Mouse (Mus musculus) kidney, postnatal 0 days (tissue): ENCODE measurements around the gene Gramd1b. TPM values are rescaled to one million over a fixed set of nuclear protein-coding genes. Genes with fewer than 3 reads are reported as not detected.

Experiments
- ATAC-seq: fragments of 200-750 bp; cut with Nextera tagmentation; replicated peaks from 2 replicates; pipeline ENCODE4 v1.8.0; 2017; ENCODE audit warnings: low read depth, moderate number of reproducible peaks, moderate TSS enrichment, moderate library complexity; ENCODE audit not compliant: low FRiP score
- DNase-seq: peaks from one replicate; pipeline ENCODE4 v3.0.0-alpha.2; 2016; ENCODE audit warnings: low spot score
- H3K27ac ChIP-seq: fragments of 300-500 bp; sonication (generic); 2 replicates; pipeline ENCODE4 v1.5.1; 2014; ENCODE audit warnings: mild to moderate bottlenecking
- H3K27me3 ChIP-seq: fragments of 300-500 bp; sonication (generic); 2 replicates; pipeline ENCODE4 v1.6.1; 2014; ENCODE audit warnings: low read length, mixed read lengths; ENCODE audit not compliant: insufficient read depth
- H3K36me3 ChIP-seq: fragments of 300-500 bp; sonication (generic); 2 replicates; pipeline ENCODE4 v1.6.1; 2014; ENCODE audit warnings: low read length, mixed read lengths; ENCODE audit not compliant: insufficient read depth
- H3K4me1 ChIP-seq: fragments of 300-500 bp; sonication (generic); replicated peaks from 2 replicates; pipeline ENCODE4 v1.6.1; 2014; ENCODE audit warnings: antibody characterized with exemption, low read length, mixed read lengths; ENCODE audit not compliant: insufficient read depth
- H3K4me2 ChIP-seq: fragments of 300-500 bp; sonication (generic); 2 replicates; pipeline ENCODE4 v1.6.1; 2014; ENCODE audit warnings: mild to moderate bottlenecking, low read length, moderate library complexity, mixed read lengths
- H3K4me3 ChIP-seq: fragments of 300-500 bp; sonication (generic); replicated peaks from 2 replicates; pipeline ENCODE4 v1.5.1; 2014; ENCODE audit warnings: low read depth, low read length
- H3K9ac ChIP-seq: fragments of 300-500 bp; sonication (generic); 2 replicates; pipeline ENCODE4 v1.6.1; 2014; ENCODE audit warnings: low read depth, low read length
- H3K9me3 ChIP-seq: fragments of 300-500 bp; sonication (generic); replicated peaks from 2 replicates; pipeline ENCODE4 v1.6.1; 2016; ENCODE audit warnings: low read length, inconsistent platforms, mixed read lengths
- CTCF ChIP-seq: IDR thresholded peaks from 2 replicates; pipeline ENCODE4 v1.5.1; 2016; ENCODE audit warnings: antibody characterized with exemption, low read depth, mild to moderate bottlenecking, moderate library complexity
- WGBS: fragments of 180-500 bp; shearing (Covaris S2); extraction: QIAGEN DNeasy Blood & Tissue Kit; methylation state at CpG from one replicate; pipeline ENCODE4 v1.1.7; 2014; 5-methylcytosine and 5-hydroxymethylcytosine counted together
- polyA plus RNA-seq: library from polyadenylated mRNA; unstranded; fragments of >200 nt; fragmentation: Nextera tagmentation; extraction: Ambion mirVana; gene quantifications from 2 replicates; pipeline ENCODE4 v1.2.1, GENCODE M21; 2015

Gene Gramd1b
- polyA plus RNA-seq, 1 experiment from 2014 or later = 9.0 TPM

- Histone ChIP-seq H3K9ac (no peak overlapping the region), H3K4me3 (no peak overlapping the region), H3K4me1 (no peaks in the 10 kb centered on the region), H3K27me3 (no peaks in the 10 kb centered on the region), H3K36me3 (peaks cover 52% of the 10 kb centered on the region), H3K27ac (no peak overlapping the region), H3K4me2 (no peak overlapping the region), H3K9me3 (no peaks in the 10 kb centered on the region)
- no peak for ATAC-seq
- DNase-seq = no peak
- 91% methylated on average over 8 of the region's 8 CpGs for WGBS
- no peak for TF ChIP-seq CTCF
Observed at GRCm38 (mm10) chr9:40304243-40304642, 226.9 kb downstream of the Gramd1b start.

DNA sequence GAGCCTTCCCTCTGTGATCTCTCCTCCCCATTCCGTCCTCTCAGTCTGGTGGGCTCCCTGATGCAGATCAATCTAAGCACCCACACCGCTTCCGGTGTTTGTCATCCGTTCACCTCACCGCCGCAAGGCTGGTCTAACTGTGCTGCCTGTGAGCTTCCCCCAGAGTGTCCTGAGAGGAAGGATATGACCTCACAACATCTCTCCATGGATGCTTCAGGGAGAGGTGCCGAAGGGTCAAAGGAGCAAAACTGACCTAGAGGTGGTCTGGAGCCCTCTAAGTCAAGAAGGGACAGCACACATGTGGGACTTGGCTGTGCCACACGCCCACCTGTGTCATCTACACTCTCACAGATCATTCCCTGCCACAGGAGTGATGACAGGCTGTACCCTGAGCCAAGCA is 228.8 kb downstream of the Gramd1b start:
- DNase-seq (no peak), ATAC-seq (no peak)
- Histone ChIP-seq H3K4me3 (no peak overlapping the region), H3K4me2 (no peak overlapping the region), H3K36me3 (peaks cover 44% of the 10 kb centered on the region), H3K9me3 (no peaks in the 10 kb centered on the region), H3K9ac (no peak overlapping the region), H3K27me3 (no peaks in the 10 kb centered on the region), H3K4me1 (no peaks in the 10 kb centered on the region), H3K27ac (no peak overlapping the region)
- 94% methylated on average over 8 of the region's 8 CpGs for WGBS
- no peak for TF ChIP-seq CTCF

GRCm38 (mm10) chr9:40301475-40301874 is 229.7 kb downstream of the Gramd1b start:
- 87% methylated on average over 5 of the region's 5 CpGs for WGBS

DNA sequence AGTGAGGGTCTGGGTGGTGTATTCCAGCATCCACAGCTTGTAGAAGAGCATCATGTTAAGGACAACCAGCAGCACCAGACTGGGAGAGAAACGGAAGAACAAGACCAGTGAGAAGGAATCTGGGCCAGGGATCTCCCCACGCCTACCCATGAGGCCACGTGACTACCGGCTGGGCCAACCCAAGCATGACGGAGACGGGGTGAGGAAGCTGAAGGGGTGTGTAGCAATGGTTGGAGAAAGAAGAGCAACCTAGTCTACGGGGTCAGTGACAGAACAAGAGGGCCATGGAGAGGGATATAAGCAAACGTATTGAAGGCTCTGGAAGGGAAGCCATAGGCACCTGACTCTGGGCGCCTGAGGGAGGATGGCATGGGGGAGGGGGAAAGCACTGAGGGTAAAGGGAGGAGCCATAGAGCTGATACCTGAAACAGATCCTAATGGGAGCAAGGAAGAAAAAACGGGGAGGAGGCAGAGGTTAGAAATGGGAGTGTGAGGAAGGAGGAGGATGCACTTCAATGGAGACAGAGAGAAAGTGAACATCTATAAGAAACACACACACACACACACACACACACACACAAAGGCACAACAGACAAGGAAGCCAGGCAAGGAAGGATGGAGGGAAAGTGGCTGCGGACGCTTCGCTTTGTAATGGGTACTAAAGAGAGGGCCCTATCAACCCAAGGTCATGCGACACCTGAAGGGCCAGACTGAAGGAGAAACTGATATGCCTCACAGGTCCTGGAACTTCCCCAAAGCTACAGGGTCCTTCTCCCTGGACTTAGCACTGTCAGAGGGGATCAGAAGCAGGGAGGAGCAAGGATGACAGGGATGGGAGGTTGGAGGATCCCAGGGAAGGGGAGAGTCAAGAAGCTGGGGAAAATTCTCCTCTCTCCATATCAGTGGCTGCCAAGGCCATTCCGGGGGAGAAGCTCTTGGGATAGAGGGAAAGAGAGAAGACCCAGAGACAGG is 230.9 kb downstream of the Gramd1b start:
- 56% methylated on average over 15 of the region's 15 CpGs for WGBS
- Histone ChIP-seq H3K9ac (no peak overlapping the region), H3K27ac (no peak overlapping the region), H3K4me3 (no peak overlapping the region), H3K4me2 (no peak overlapping the region), H3K27me3 (no peaks in the 10 kb centered on the region), H3K36me3 (peaks cover 33% of the 10 kb centered on the region), H3K9me3 (no peaks in the 10 kb centered on the region), H3K4me1 (no peaks in the 10 kb centered on the region)
- DNase-seq (peak; percentile 63), ATAC-seq (peak; percentile 50)
- no peak for TF ChIP-seq CTCF

More at GRCm38 (mm10) chr9:40301475-40301874, 229.7 kb downstream of the Gramd1b start:
- no peak for TF ChIP-seq CTCF
- Histone ChIP-seq H3K9ac (no peak overlapping the region), H3K9me3 (no peaks in the 10 kb centered on the region), H3K36me3 (peaks cover 39% of the 10 kb centered on the region), H3K4me1 (no peaks in the 10 kb centered on the region), H3K4me2 (no peak overlapping the region), H3K4me3 (no peak overlapping the region), H3K27me3 (no peaks in the 10 kb centered on the region), H3K27ac (no peak overlapping the region)
- ATAC-seq = no peak
- no peak for DNase-seq

GRCm38 (mm10) chr9:40299323-40299722 is 231.9 kb downstream of the Gramd1b start:
- no peak for TF ChIP-seq CTCF
- H3K9ac ChIP-seq = no peak overlapping the region
- no peak overlapping the region for H3K4me2 ChIP-seq
- no peaks in the 10 kb centered on the region for H3K9me3 ChIP-seq
- ATAC-seq = no peak
- no peak overlapping the region for H3K4me3 ChIP-seq
- H3K27ac ChIP-seq = no peak overlapping the region
- no peak for DNase-seq
- H3K4me1 ChIP-seq = no peaks in the 10 kb centered on the region
- H3K27me3 ChIP-seq = no peaks in the 10 kb centered on the region
- peaks cover 32% of the 10 kb centered on the region for H3K36me3 ChIP-seq
- 99% methylated on average over 7 of the region's 7 CpGs for WGBS

GRCm38 (mm10) chr9:40297969-40298368 is 233.2 kb downstream of the Gramd1b start:
- no peak for ATAC-seq
- Histone ChIP-seq H3K27me3 (no peaks in the 10 kb centered on the region), H3K27ac (no peak overlapping the region), H3K9me3 (no peaks in the 10 kb centered on the region), H3K36me3 (peaks cover 27% of the 10 kb centered on the region; the same call in 1 of the 2 replicates), H3K4me1 (no peaks in the 10 kb centered on the region), H3K4me3 (no peak overlapping the region), H3K9ac (no peak overlapping the region), H3K4me2 (no peak overlapping the region)
- DNase-seq = no peak
- 92% methylated on average over 9 of the region's 9 CpGs for WGBS
- no peak for TF ChIP-seq CTCF
